Mouse (Mus musculus): ENCODE measurements around the gene Mreg. TPM values are rescaled to one million over a fixed set of nuclear protein-coding genes. Genes with fewer than 3 reads are reported as not detected.

Gene Mreg
- polyA plus RNA-seq, 1 experiment, result 23.3 TPM

DNA sequence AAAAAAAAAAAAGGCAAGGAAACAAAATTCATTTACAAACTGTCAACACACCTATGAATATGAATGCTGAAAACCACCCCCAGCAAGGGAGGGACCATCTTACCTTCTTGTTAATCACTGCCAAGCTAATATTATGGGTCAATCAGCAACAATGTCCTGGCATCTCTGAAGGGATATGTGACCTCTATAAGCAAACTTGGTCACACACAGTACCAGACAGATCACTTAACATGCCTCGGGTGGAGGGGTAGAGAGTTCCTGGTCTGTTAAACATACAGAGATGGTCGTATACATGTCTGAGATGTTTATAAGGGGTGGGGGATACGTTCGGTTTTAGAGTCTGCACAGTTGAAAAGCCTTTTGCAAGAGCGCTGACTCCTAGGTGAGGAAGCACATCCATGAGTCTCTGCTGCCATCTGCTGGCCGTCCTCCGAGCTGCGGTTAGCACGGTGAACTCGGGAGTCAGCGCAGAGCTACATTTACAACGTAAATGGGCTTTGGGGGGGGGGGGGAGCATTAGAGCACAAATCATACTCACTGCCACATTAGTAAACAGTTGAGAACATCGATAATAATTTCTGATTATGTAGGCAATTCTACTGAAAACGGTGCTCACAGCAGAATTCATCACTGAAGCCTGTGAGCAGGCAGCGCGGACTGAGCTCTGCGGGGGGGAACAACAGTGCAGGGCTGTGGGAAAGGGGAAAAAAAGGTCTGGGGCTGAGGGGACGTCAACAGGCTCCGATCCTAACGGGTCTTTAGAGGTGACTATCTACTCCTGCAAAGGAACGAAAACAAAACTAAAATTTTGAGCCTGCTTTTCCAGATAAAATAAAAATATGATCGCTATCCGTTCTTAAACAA, 88.4 kb downstream of the Mreg start:
- peak; percentile 84 for DNase-seq (ENCODE audit: low spot score)

- DNase-seq (ENCODE audit: low spot score), result no peak
Measured at GRCm38 (mm10) chr1:72121608-72122185, 90.4 kb downstream of the Mreg start.

DNA sequence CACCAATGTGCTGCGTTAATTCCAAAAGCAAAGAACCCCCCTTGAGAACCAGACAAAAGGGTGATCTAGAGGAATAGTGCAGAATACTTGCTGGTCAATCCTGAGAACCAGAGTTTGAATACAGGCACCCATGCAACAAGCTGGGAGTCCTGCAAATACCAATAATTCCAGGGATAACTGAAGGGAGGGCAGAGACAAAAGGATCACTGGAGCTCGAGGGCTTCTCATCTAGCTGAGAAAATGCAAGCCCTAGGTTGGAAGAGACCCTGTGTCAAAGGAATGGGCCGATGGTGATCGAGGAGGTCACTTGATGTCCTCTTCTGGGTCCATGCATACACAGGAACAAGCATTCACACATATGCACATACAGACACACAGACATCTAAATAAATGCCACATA, 92.1 kb downstream of the Mreg start:
- no peak for DNase-seq (ENCODE audit: low spot score)

DNA sequence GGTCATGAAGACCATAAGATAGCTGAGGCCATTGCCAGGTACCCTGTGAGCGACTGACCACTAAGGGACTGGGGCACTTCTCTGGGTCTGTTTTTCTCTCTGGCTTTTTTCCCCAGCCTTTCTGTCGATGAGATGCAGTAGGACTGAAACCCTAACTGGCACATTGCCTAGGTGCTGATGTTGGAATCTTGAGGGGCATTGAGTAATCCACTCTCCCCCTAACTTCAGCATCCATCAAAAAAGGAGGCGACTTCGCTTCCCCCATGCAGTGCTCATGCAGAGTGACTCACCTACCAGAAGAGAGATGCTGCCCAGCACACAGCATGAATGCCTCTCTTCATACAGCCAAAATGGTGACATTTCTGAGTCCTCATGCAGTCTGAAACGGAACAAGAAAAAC, 97.9 kb downstream of the Mreg start:
- no peak for DNase-seq (ENCODE audit: low spot score)

Other genes with a start within 250 kb of the Mreg start
- 15.3 and 16.5 TPM in 2 replicates for gene Pecr, start 72.0 kb upstream of the Mreg start, polyA plus RNA-seq (2012; rRNA removed)
- gene Tmem169, start 72.1 kb upstream of the Mreg start, polyA plus RNA-seq (2012; rRNA removed), result 0.15 and 0.21 TPM in 2 replicates
- 17.8 and 18.4 TPM in 2 replicates for gene Xrcc5, start 95.1 kb upstream of the Mreg start, polyA plus RNA-seq (2012; rRNA removed)